Mouse (Mus musculus) intestine, embryonic 16.5 days (tissue): ENCODE data around the gene Sorbs1. TPM values are rescaled to one million over a fixed set of nuclear protein-coding genes. Genes with fewer than 3 reads are reported as not detected.
A peak's percentile ranks its signal among the peaks of the same experiment; 100 is the strongest.

Experiments used
- ATAC-seq: fragments of 200-750 bp; cut with Nextera tagmentation; 2 replicates; pipeline ENCODE4 v1.8.0; 2017; ENCODE audit warnings: moderate TSS enrichment, moderate library complexity
- H3K27ac ChIP-seq: fragments of 300-500 bp; sonication (generic); 2 replicates; pipeline ENCODE4 v1.5.1; 2014; ENCODE audit warnings: mild to moderate bottlenecking, low read length
- H3K27me3 ChIP-seq: fragments of 300-500 bp; sonication (generic); replicated peaks from 2 replicates; pipeline ENCODE4 v1.6.1; 2014; ENCODE audit warnings: low read length, control low read depth, mixed read lengths; ENCODE audit not compliant: control insufficient read depth, insufficient read depth
- H3K36me3 ChIP-seq: fragments of 300-500 bp; sonication (generic); 2 replicates; pipeline ENCODE4 v1.6.1; 2014; ENCODE audit warnings: low read length, control low read depth; ENCODE audit not compliant: control insufficient read depth, insufficient read depth
- H3K4me1 ChIP-seq: fragments of 300-500 bp; sonication (generic); 2 replicates; pipeline ENCODE4 v1.6.1; 2014; ENCODE audit warnings: low read length, control low read depth, mixed read lengths; ENCODE audit not compliant: control insufficient read depth, insufficient read depth
- H3K4me2 ChIP-seq: fragments of 300-500 bp; sonication (generic); 2 replicates; pipeline ENCODE4 v1.6.1; 2014; ENCODE audit warnings: low read depth, low read length, control low read depth
- H3K4me3 ChIP-seq: fragments of 300-500 bp; sonication (generic); 2 replicates; pipeline ENCODE4 v1.5.1; 2014; ENCODE audit warnings: mild to moderate bottlenecking, low read length
- H3K9ac ChIP-seq: fragments of 300-500 bp; sonication (generic); 2 replicates; pipeline ENCODE4 v1.6.1; 2014; ENCODE audit warnings: low read depth, low read length
- H3K9me3 ChIP-seq: fragments of 300-500 bp; sonication (generic); 2 replicates; pipeline ENCODE4 v1.6.1; 2016; ENCODE audit warnings: low read length, control low read depth; ENCODE audit not compliant: control insufficient read depth
- WGBS: fragments of 180-500 bp; shearing (Covaris S2); extraction: QIAGEN DNeasy Blood & Tissue Kit; methylation state at CpG from one replicate; pipeline ENCODE4 v1.1.7; 2014; 5-methylcytosine and 5-hydroxymethylcytosine counted together
- polyA plus RNA-seq: library from polyadenylated mRNA; unstranded; fragments of >200 nt; fragmentation: Nextera tagmentation; extraction: Ambion mirVana; gene quantifications from 2 replicates; pipeline ENCODE4 v1.2.1, GENCODE M21; 2015

The Sorbs1 gene
- polyA plus RNA-seq, 1 experiment from 2014 or later, result 84.3 TPM

DNA sequence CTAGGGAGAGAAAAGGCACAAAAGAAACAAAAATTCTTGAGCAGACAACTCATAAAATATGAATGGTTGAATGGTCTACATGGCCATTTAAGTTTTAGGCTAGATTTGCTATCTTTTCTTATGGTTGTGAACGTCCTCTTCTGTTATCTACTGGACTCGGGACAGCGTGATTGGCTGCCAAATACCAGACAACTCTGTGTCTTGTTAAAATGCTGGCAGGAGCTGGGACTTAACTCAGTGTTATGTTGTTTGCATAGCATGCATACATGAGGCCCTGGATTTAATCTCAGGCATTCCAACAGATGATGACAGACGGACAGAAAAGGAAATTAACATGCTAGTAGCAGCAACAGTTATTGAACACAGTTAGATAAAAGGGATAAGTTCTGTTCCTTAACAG lies 72.6 kb downstream of the Sorbs1 start:
- Histone ChIP-seq H3K27ac (no peak overlapping the region), H3K4me1 (peaks cover 12% of the 10 kb centered on the region), H3K4me2 (no peak overlapping the region), H3K36me3 (0 out of 2 replicates have a peak, but pooled peaks cover 3% of the 10 kb centered on the region), H3K9me3 (no peaks in the 10 kb centered on the region), H3K4me3 (no peak overlapping the region), H3K9ac (no peak overlapping the region), H3K27me3 (no peaks in the 10 kb centered on the region)
- 46% methylated on average over 4 of the region's 4 CpGs for WGBS
- no peak for ATAC-seq

- 0 out of 2 replicates have a peak, but pooled peaks cover 3% of the 10 kb centered on the region for H3K36me3 ChIP-seq
These were observed 74.7 kb downstream of the Sorbs1 start for GRCm38 (mm10) chr19:40438907-40439306.

GRCm38 (mm10) chr19:40437651-40438068 lies 75.9 kb downstream of the Sorbs1 start:
- H3K27me3 ChIP-seq, result no peaks in the 10 kb centered on the region
- WGBS, result 31% methylated on average over 9 of the region's 9 CpGs

More at GRCm38 (mm10) chr19:40438907-40439306, 74.7 kb downstream of the Sorbs1 start:
- no peak for ATAC-seq
- Histone ChIP-seq H3K4me1 (peaks cover 12% of the 10 kb centered on the region), H3K4me3 (no peak overlapping the region), H3K9ac (no peak overlapping the region), H3K9me3 (no peaks in the 10 kb centered on the region), H3K4me2 (no peak overlapping the region), H3K27ac (no peak overlapping the region), H3K27me3 (no peaks in the 10 kb centered on the region)
- WGBS, result 92% methylated on average over 10 of the region's 10 CpGs

GRCm38 (mm10) chr19:40436465-40437200 lies 76.9 kb downstream of the Sorbs1 start:
- H3K27me3 ChIP-seq, result no peaks in the 10 kb centered on the region
- H3K9ac ChIP-seq, result no peak overlapping the region
- H3K4me2 ChIP-seq, result no peak overlapping the region
- no peak overlapping the region for H3K4me3 ChIP-seq
- no peaks in the 10 kb centered on the region for H3K36me3 ChIP-seq
- peaks cover 12% of the 10 kb centered on the region for H3K4me1 ChIP-seq
- peak; percentile 49 for ATAC-seq
- WGBS, result 60% methylated on average over 12 of the region's 12 CpGs
- H3K27ac ChIP-seq, result peak overlapping the region; percentile 8; the same call in 1 of the 2 replicates
- no peaks in the 10 kb centered on the region for H3K9me3 ChIP-seq

More at GRCm38 (mm10) chr19:40437651-40438068, 75.9 kb downstream of the Sorbs1 start:
- Histone ChIP-seq H3K9me3 (no peaks in the 10 kb centered on the region), H3K4me2 (no peak overlapping the region), H3K4me3 (no peak overlapping the region), H3K4me1 (peaks cover 12% of the 10 kb centered on the region), H3K36me3 (no peaks in the 10 kb centered on the region), H3K9ac (no peak overlapping the region), H3K27ac (peak overlapping the region; percentile 27)
- peak; percentile 54; the same call in 1 of the 2 replicates for ATAC-seq

- Histone ChIP-seq H3K36me3 (no peaks in the 10 kb centered on the region), H3K4me2 (no peak overlapping the region), H3K27me3 (no peaks in the 10 kb centered on the region), H3K4me1 (peaks cover 12% of the 10 kb centered on the region), H3K4me3 (no peak overlapping the region), H3K9me3 (no peaks in the 10 kb centered on the region), H3K27ac (no peak overlapping the region), H3K9ac (no peak overlapping the region)
- no peak for ATAC-seq
- 92% methylated on average over 2 of the region's 2 CpGs for WGBS
These were observed 77.8 kb downstream of the Sorbs1 start for GRCm38 (mm10) chr19:40435797-40436196.

DNA sequence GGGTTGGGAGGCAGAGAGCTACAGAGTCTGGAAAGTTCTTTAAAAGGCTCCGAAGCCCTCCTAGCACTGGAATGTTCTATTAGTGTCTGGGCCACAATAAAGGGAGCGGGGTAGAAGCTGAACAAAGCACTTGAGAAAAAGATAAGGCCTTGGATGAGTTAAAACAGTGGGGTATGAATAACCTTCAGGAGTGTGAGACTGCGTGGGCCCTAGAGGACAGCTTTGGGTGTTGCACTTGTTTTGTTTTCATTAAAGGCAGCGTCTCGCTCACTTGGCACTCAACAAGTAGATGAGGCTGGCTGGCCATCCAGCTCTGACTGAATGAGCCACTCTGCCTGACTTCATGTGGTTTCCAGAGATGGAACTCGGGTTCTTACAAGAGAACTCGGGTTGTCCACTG lies 78.5 kb downstream of the Sorbs1 start:
- no peak for ATAC-seq
- no peak overlapping the region for H3K4me3 ChIP-seq
- peaks cover 14% of the 10 kb centered on the region for H3K4me1 ChIP-seq
- H3K4me2 ChIP-seq, result no peak overlapping the region
- H3K9me3 ChIP-seq, result no peaks in the 10 kb centered on the region
- H3K36me3 ChIP-seq, result no peaks in the 10 kb centered on the region
- H3K27me3 ChIP-seq, result no peaks in the 10 kb centered on the region
- no peak overlapping the region for H3K9ac ChIP-seq
- 91% methylated on average over 7 of the region's 7 CpGs for WGBS
- no peak overlapping the region for H3K27ac ChIP-seq

- Histone ChIP-seq H3K9ac (no peak overlapping the region), H3K27ac (no peak overlapping the region), H3K4me1 (peaks cover 16% of the 10 kb centered on the region), H3K27me3 (no peaks in the 10 kb centered on the region), H3K36me3 (no peaks in the 10 kb centered on the region), H3K4me3 (no peak overlapping the region), H3K9me3 (no peaks in the 10 kb centered on the region), H3K4me2 (no peak overlapping the region)
- 76% methylated on average over 10 of the region's 10 CpGs for WGBS
- ATAC-seq, result no peak
These were observed 79.3 kb downstream of the Sorbs1 start for GRCm38 (mm10) chr19:40434042-40434869.

GRCm38 (mm10) chr19:40433316-40433912 lies 80.2 kb downstream of the Sorbs1 start:
- Histone ChIP-seq H3K9me3 (no peaks in the 10 kb centered on the region), H3K4me2 (no peak overlapping the region), H3K27ac (no peak overlapping the region), H3K4me3 (no peak overlapping the region), H3K9ac (no peak overlapping the region), H3K36me3 (no peaks in the 10 kb centered on the region), H3K4me1 (peaks cover 16% of the 10 kb centered on the region), H3K27me3 (no peaks in the 10 kb centered on the region)
- WGBS, result 77% methylated on average over 8 of the region's 8 CpGs
- no peak for ATAC-seq

- Histone ChIP-seq H3K4me2 (no peak overlapping the region), H3K4me3 (no peak overlapping the region), H3K9ac (no peak overlapping the region), H3K36me3 (no peaks in the 10 kb centered on the region), H3K27ac (no peak overlapping the region), H3K27me3 (no peaks in the 10 kb centered on the region), H3K4me1 (peaks cover 4% of the 10 kb centered on the region), H3K9me3 (no peaks in the 10 kb centered on the region)
- no peak for ATAC-seq
- WGBS, result 74% methylated on average over 4 of the region's 4 CpGs
These were observed 81.6 kb downstream of the Sorbs1 start for GRCm38 (mm10) chr19:40431969-40432368.
